Mouse (Mus musculus) heart, embryonic 16.5 days (tissue): ENCODE data around the gene Ube2e3. TPM values are rescaled to one million over a fixed set of nuclear protein-coding genes. Genes with fewer than 3 reads are reported as not detected.
A peak's percentile ranks its signal among the peaks of the same experiment; 100 is the strongest.

Source experiments
- ATAC-seq: fragments of 200-750 bp; cut with Nextera tagmentation; replicated peaks from 2 replicates; pipeline ENCODE4 v1.8.0; 2017; ENCODE audit warnings: moderate number of reproducible peaks; ENCODE audit not compliant: insufficient read depth, low FRiP score; ENCODE audit errors: extremely low read depth
- H3K27ac ChIP-seq: fragments of 300-500 bp; sonication (generic); 2 replicates; pipeline ENCODE4 v1.5.1; 2014; ENCODE audit warnings: mild to moderate bottlenecking, low read length, control low read depth, moderate library complexity
- H3K27me3 ChIP-seq: fragments of 300-500 bp; sonication (generic); 2 replicates; pipeline ENCODE4 v1.6.1; 2014; ENCODE audit warnings: low read length, mixed read lengths; ENCODE audit not compliant: control insufficient read depth, insufficient read depth
- H3K36me3 ChIP-seq: fragments of 300-500 bp; sonication (generic); 2 replicates; pipeline ENCODE4 v1.6.1; 2014; ENCODE audit not compliant: control insufficient read depth, insufficient read depth
- H3K4me1 ChIP-seq: fragments of 300-500 bp; sonication (generic); 2 replicates; pipeline ENCODE4 v1.6.1; 2014; ENCODE audit warnings: low read length, mixed read lengths; ENCODE audit not compliant: control insufficient read depth, insufficient read depth
- H3K4me2 ChIP-seq: fragments of 300-500 bp; sonication (generic); 2 replicates; pipeline ENCODE4 v1.6.1; 2014; ENCODE audit warnings: low read depth, mild to moderate bottlenecking, control low read depth, low read length
- H3K4me3 ChIP-seq: fragments of 300-500 bp; sonication (generic); 2 replicates; pipeline ENCODE4 v1.5.1; 2014; ENCODE audit warnings: mild to moderate bottlenecking, control low read depth, low read length
- H3K9ac ChIP-seq: fragments of 300-500 bp; sonication (generic); 2 replicates; pipeline ENCODE4 v1.6.1; 2014; ENCODE audit warnings: low read length, control low read depth
- H3K9me3 ChIP-seq: fragments of 300-500 bp; sonication (generic); replicated peaks from 2 replicates; pipeline ENCODE4 v1.6.1; 2016; ENCODE audit warnings: low read length; ENCODE audit not compliant: control insufficient read depth
- WGBS: fragments of 180-500 bp; shearing (Covaris S2); extraction: QIAGEN DNeasy Blood & Tissue Kit; methylation state at CpG from one replicate; pipeline ENCODE4 v1.1.7; 2014; 5-methylcytosine and 5-hydroxymethylcytosine counted together
- polyA plus RNA-seq: library from polyadenylated mRNA; unstranded; fragments of >200 nt; fragmentation: Nextera tagmentation; extraction: Ambion mirVana; gene quantifications from 2 replicates; pipeline ENCODE4 v1.2.1, GENCODE M21; 2015

The Ube2e3 gene
- polyA plus RNA-seq, 1 experiment from 2014 or later: 112 TPM

- Histone ChIP-seq H3K4me1 (peaks cover 18% of the 10 kb centered on the region), H3K4me2 (no peak overlapping the region), H3K27ac (no peak overlapping the region), H3K4me3 (no peak overlapping the region), H3K9ac (no peak overlapping the region), H3K9me3 (no peaks in the 10 kb centered on the region), H3K36me3 (peaks cover 2% of the 10 kb centered on the region; the same call in 1 of the 2 replicates), H3K27me3 (no peaks in the 10 kb centered on the region)
- ATAC-seq: no peak
Observed at GRCm38 (mm10) chr2:78911516-78911915, 43.6 kb downstream of the Ube2e3 start.

- H3K4me3 ChIP-seq: no peak overlapping the region
- no peak overlapping the region for H3K27ac ChIP-seq
- H3K36me3 ChIP-seq: peaks cover 3% of the 10 kb centered on the region; the same call in 1 of the 2 replicates
- peaks cover 9% of the 10 kb centered on the region for H3K4me1 ChIP-seq
- WGBS: 90% methylated on average over 2 of the region's 2 CpGs
- no peaks in the 10 kb centered on the region for H3K9me3 ChIP-seq
- ATAC-seq: no peak
- H3K4me2 ChIP-seq: no peak overlapping the region
- H3K27me3 ChIP-seq: no peaks in the 10 kb centered on the region
- H3K9ac ChIP-seq: no peak overlapping the region
Observed at GRCm38 (mm10) chr2:78914861-78915260, 46.9 kb downstream of the Ube2e3 start.

- no peak overlapping the region for H3K27ac ChIP-seq
- no peak overlapping the region for H3K4me2 ChIP-seq
- H3K9me3 ChIP-seq: no peaks in the 10 kb centered on the region
- 71% methylated on average over 6 of the region's 6 CpGs for WGBS
- no peak overlapping the region for H3K4me3 ChIP-seq
- no peak for ATAC-seq
- H3K36me3 ChIP-seq: peaks cover 6% of the 10 kb centered on the region; the same call in 1 of the 2 replicates
- H3K27me3 ChIP-seq: no peaks in the 10 kb centered on the region
- no peak overlapping the region for H3K9ac ChIP-seq
- H3K4me1 ChIP-seq: peaks cover 9% of the 10 kb centered on the region
Observed at GRCm38 (mm10) chr2:78922980-78923674, 55.2 kb downstream of the Ube2e3 start.

DNA sequence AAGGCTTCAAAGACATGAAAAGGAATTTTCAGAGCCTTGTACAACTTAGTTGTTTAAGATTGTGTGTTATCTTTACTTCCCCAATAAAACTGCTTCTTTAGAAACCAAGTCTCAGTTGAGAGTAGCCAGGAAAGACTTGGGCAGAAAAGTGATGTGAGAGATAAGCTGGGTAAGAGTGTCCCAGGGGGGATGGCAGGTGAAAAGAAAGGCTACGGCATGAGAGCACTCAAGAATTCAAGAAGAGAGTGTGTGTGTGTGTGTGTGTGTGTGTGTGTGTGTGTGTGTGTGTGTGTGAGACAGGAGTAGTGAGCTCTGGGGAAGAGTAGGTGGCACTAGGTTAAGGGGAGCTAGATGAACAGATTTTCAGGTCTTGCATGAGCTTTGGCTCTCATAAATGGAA, 57.9 kb downstream of the Ube2e3 start:
- Histone ChIP-seq H3K4me3 (no peak overlapping the region), H3K27ac (no peak overlapping the region), H3K36me3 (0 out of 2 replicates have a peak, but pooled peaks cover 2% of the 10 kb centered on the region), H3K4me2 (no peak overlapping the region), H3K27me3 (no peaks in the 10 kb centered on the region), H3K9me3 (no peaks in the 10 kb centered on the region), H3K9ac (no peak overlapping the region), H3K4me1 (peaks cover 9% of the 10 kb centered on the region)
- WGBS: 31% methylated on average over 1 of the region's 1 CpGs
- ATAC-seq: no peak

DNA sequence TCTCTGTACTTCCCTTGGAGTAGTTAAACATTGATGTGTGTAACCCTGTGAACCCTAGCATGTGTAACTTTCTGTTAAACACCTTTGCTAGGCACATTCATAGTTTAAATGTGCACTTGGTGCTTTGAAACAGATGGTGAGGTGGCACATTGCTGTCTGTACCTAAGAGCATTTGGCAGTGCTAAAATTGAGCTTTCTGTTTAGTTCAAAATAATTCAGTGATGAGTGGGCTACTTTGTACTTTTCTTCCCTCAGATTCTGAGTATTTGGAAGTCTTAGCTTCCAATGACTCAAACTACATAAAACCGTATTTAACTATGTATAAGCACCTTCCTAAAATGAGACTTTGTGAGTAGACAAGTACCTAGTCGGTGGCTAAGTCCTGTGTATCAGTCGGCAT, 59.7 kb downstream of the Ube2e3 start:
- Histone ChIP-seq H3K27ac (no peak overlapping the region), H3K4me1 (peaks cover 9% of the 10 kb centered on the region), H3K9ac (no peak overlapping the region), H3K36me3 (0 out of 2 replicates have a peak, but pooled peaks cover 2% of the 10 kb centered on the region), H3K9me3 (no peaks in the 10 kb centered on the region), H3K27me3 (no peaks in the 10 kb centered on the region), H3K4me2 (no peak overlapping the region), H3K4me3 (no peak overlapping the region)
- 72% methylated on average over 3 of the region's 3 CpGs for WGBS
- no peak for ATAC-seq

DNA sequence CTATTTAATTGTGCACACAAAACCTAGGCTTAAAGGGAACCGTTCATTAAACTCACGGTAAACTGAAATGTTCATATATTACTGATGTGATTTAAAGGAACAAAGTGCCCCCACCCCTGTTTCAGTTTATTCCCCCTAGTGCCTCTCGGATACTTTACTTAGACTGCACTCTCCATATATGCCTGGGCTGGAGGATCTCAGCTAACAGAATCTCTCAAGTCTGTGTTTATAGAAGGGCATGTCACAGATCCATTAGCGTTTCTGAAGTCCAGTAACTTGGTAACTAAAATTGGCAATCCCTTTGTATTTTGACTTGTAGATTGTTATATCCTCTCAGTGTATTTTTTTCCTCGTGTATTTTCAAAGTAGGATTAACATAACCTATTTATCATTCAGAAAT, 60.2 kb downstream of the Ube2e3 start:
- no peaks in the 10 kb centered on the region for H3K27me3 ChIP-seq
- no peak for ATAC-seq
- H3K36me3 ChIP-seq: no peaks in the 10 kb centered on the region
- no peak overlapping the region for H3K4me3 ChIP-seq
- H3K27ac ChIP-seq: no peak overlapping the region
- H3K9me3 ChIP-seq: no peaks in the 10 kb centered on the region
- WGBS: 72% methylated on average over 5 of the region's 5 CpGs
- H3K4me2 ChIP-seq: no peak overlapping the region
- H3K9ac ChIP-seq: no peak overlapping the region
- peaks cover 9% of the 10 kb centered on the region for H3K4me1 ChIP-seq

- whole genome bisulfite sequencing: 57% methylated on average over 2 of the region's 2 CpGs
- H3K4me1 ChIP-seq: peaks cover 2% of the 10 kb centered on the region; the same call in 1 of the 2 replicates
- no peak for ATAC-seq
Observed at GRCm38 (mm10) chr2:78931358-78931757, 63.4 kb downstream of the Ube2e3 start.

GRCm38 (mm10) chr2:78959451-78959850, 91.5 kb downstream of the Ube2e3 start:
- WGBS: 35% methylated on average over 3 of the region's 3 CpGs
- H3K27me3 ChIP-seq: no peaks in the 10 kb centered on the region
- no peak overlapping the region for H3K9ac ChIP-seq
- H3K27ac ChIP-seq: no peak overlapping the region
- peak overlapping the region; percentile 31; the same call in 1 of the 2 replicates for H3K4me3 ChIP-seq
- ATAC-seq: no peak
- H3K4me1 ChIP-seq: peaks cover 12% of the 10 kb centered on the region
- peak overlapping the region; percentile 44 for H3K4me2 ChIP-seq
- no peaks in the 10 kb centered on the region for H3K36me3 ChIP-seq
- H3K9me3 ChIP-seq: no peaks in the 10 kb centered on the region

More at GRCm38 (mm10) chr2:78931358-78931757, 63.4 kb downstream of the Ube2e3 start:
- H3K4me3 ChIP-seq: no peak overlapping the region
- H3K9me3 ChIP-seq: no peaks in the 10 kb centered on the region
- no peak overlapping the region for H3K27ac ChIP-seq
- no peaks in the 10 kb centered on the region for H3K27me3 ChIP-seq
- H3K9ac ChIP-seq: no peak overlapping the region
- H3K36me3 ChIP-seq: no peaks in the 10 kb centered on the region
- H3K4me2 ChIP-seq: no peak overlapping the region

DNA sequence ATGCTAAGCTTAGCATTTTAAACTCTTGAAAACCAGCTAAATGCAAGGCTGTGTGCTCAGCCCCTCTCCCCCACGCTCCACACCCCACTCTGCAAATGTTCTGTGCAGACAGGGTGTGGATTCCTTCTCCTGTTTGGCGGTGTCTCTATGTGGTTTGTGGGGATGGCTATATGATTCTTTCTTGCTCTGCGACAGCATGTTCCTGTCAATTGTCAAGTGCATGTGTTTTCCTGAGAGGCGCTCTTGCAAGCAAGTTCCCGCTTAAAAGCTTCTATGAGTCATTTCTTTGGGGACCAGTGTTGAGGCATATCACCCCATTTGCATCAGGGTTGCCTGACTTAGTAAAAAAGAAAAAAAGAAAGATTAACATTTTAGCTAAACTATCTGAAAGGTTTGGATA, 92.4 kb downstream of the Ube2e3 start:
- Histone ChIP-seq H3K4me3 (no peak overlapping the region), H3K27me3 (no peaks in the 10 kb centered on the region), H3K9ac (0 out of 2 replicates have a peak overlapping the region, but pooled peaks have one; percentile 11), H3K4me2 (no peak overlapping the region), H3K27ac (no peak overlapping the region), H3K4me1 (peaks cover 12% of the 10 kb centered on the region), H3K36me3 (no peaks in the 10 kb centered on the region), H3K9me3 (no peaks in the 10 kb centered on the region)
- ATAC-seq: no peak
- 63% methylated on average over 5 of the region's 5 CpGs for WGBS
